Mouse (Mus musculus) lung, postnatal 25 days (tissue): Measurements from ENCODE around the gene Mctp1.
"Not testable (repeated sequence)": the region's sequence is repeated elsewhere in the genome, so short reads cannot be mapped to it uniquely, and the experiment has no call there.

Experiments
- DNase-seq: peaks from one replicate; pipeline ENCODE4 v3.0.0; 2022; ENCODE audit warnings: low spot score

The Mctp1 gene

GRCm38 (mm10) chr13:76932933-76933332, 548.6 kb downstream of the Mctp1 start:
- no peak for DNase-seq

GRCm38 (mm10) chr13:76949234-76949633, 564.9 kb downstream of the Mctp1 start:
- DNase-seq = no peak

- DNase-seq = no peak
Observed at GRCm38 (mm10) chr13:76967588-76967987, 583.3 kb downstream of the Mctp1 start.

- peak; percentile 10 for DNase-seq
Observed at GRCm38 (mm10) chr13:76969386-76969785, 585.1 kb downstream of the Mctp1 start.

- not testable (repeated sequence) for DNase-seq
Observed at GRCm38 (mm10) chr13:76971046-76971445, 586.7 kb downstream of the Mctp1 start.

- DNase-seq = no peak
Observed at GRCm38 (mm10) chr13:77002628-77003027, 618.3 kb downstream of the Mctp1 start.

GRCm38 (mm10) chr13:77003684-77004083, 619.3 kb downstream of the Mctp1 start:
- DNase-seq = no peak

- DNase-seq = no peak
Observed at GRCm38 (mm10) chr13:77018851-77019250, 634.5 kb downstream of the Mctp1 start.

- DNase-seq = no peak
Observed at GRCm38 (mm10) chr13:77029594-77029993, 645.3 kb downstream of the Mctp1 start.

GRCm38 (mm10) chr13:77043375-77043774, 659.0 kb downstream of the Mctp1 start:
- DNase-seq = no peak

- peak; percentile 16 for DNase-seq
Observed at GRCm38 (mm10) chr13:77045375-77045774, 661.0 kb downstream of the Mctp1 start.

- no peak for DNase-seq
Observed at GRCm38 (mm10) chr13:77046416-77046815, 662.1 kb downstream of the Mctp1 start.

- DNase-seq = no peak
Observed at GRCm38 (mm10) chr13:77047179-77047931, 663.0 kb downstream of the Mctp1 start.

GRCm38 (mm10) chr13:77048461-77048860, 664.1 kb downstream of the Mctp1 start:
- DNase-seq = no peak

- DNase-seq = no peak
Observed at GRCm38 (mm10) chr13:77049736-77050135, 665.4 kb downstream of the Mctp1 start.

GRCm38 (mm10) chr13:77063221-77063620, 678.9 kb downstream of the Mctp1 start:
- no peak for DNase-seq

- no peak for DNase-seq
Observed at GRCm38 (mm10) chr13:77068847-77069246, 684.5 kb downstream of the Mctp1 start.

- DNase-seq = no peak
Observed at GRCm38 (mm10) chr13:77072030-77072429, 687.7 kb downstream of the Mctp1 start.
